Mouse (Mus musculus): Measurements from ENCODE around the gene Bri3bp.

Bri3bp gene

GRCm38 (mm10) chr5:125456100-125456499 is 14.7 kb downstream of the Bri3bp start:
- no peak for DNase-seq

DNA sequence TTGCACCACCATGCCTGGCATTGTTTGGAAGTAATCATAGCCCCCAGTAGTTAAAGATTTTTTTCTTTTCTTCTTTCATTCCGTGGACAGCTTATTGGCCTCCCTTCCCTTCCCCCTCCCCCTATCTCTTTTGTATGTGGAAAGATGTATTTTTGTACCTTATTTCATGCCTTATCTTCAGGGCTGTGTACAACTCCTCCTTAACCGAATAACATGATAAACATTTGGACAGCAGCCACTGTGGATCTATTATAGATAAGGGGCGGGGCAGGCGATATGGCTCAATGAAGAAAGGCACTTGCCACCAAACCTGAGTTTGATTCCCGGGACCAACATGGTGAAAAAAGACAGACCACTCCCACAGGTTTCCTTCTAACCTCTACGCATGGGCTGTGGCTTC is 16.2 kb downstream of the Bri3bp start:
- DNase-seq = no peak

DNA sequence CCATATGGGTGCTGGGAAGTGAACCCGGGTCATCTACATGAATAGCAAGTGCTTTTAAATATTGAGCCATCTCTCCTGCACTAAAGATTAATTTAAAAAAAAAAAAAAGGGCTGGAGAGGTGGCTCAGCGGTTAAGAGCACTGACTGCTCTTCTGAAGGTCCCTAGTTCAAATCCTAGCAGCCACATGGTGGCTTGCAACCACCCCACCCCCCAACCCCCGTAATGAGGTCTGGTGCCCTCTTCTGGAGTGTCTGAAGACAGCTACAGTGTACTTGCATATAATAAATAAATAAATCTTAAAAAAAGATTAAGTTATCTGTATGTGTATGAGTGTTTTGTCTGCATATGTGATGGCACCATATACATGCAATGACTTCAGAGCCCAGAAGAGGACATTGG is 19.2 kb downstream of the Bri3bp start:
- DNase-seq = no peak

GRCm38 (mm10) chr5:125461868-125462445 is 20.6 kb downstream of the Bri3bp start:
- peak; percentile 78 to 80 for DNase-seq

GRCm38 (mm10) chr5:125465192-125465591 is 23.8 kb downstream of the Bri3bp start:
- DNase-seq = no peak

GRCm38 (mm10) chr5:125465701-125466106 is 24.3 kb downstream of the Bri3bp start:
- peak; percentile 97 to 99 for DNase-seq

- DNase-seq = peak; percentile 32 to 50
Measured at GRCm38 (mm10) chr5:125466483-125466882, 25.1 kb downstream of the Bri3bp start.

GRCm38 (mm10) chr5:125467261-125467660 is 25.9 kb downstream of the Bri3bp start:
- peak; percentile 88 to 96 for DNase-seq

DNA sequence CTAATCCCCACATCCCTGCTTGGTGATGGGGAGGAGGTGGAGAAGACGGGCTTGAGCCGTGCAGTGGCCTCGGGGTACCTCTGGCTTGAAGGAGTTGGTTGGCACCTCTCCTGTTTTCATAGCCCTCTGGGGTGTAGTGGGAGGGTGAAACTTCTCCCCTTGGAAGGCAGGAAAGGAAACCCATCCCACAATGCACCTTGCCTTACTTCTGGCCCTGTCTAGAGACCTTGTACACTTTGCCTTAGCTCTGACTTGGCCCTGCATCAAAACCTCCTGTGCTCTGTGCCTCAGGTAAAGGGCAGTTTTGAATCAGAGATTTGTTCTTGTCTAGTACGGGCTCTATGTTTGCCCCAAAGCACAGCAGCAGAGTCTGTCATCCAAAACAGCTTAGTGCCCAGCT is 29.3 kb downstream of the Bri3bp start:
- DNase-seq = peak; percentile 47 to 73

DNA sequence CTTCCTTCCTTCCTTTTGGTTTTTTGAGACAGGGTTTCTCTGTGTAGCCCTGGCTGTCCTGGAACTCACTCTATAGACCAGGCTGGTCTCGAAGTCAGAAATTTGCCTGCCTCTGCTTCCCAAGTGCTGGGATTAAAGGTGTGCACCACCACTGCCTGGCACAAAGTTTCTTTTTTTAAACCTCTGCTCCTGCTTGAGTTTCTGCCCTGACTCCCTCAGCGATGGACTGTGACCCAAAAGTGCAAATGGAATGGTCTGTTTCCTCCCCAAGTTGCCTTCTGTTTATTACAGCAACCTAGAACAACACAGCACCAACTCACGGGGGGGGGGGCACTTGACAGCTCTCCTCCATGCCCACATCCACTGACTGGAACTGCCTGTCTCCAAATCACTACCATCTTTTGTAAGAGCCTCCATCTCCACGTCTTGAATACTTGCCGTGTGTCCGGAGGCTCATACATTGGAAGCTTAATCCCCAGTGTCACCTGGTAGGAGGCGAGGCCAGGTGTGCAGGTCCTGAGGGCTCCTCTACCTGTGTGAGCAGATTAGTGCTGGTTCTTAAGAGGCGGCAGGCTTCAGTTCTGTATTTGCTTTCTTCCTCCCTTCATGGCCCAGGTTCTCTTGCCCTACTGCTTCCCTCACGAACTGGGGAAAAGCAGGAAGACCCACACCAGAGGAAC is 31.6 kb downstream of the Bri3bp start:
- peak in 1 of 2 experiments; percentile 49 for DNase-seq

- DNase-seq = no peak
Measured at GRCm38 (mm10) chr5:125475030-125475429, 33.7 kb downstream of the Bri3bp start.

DNA sequence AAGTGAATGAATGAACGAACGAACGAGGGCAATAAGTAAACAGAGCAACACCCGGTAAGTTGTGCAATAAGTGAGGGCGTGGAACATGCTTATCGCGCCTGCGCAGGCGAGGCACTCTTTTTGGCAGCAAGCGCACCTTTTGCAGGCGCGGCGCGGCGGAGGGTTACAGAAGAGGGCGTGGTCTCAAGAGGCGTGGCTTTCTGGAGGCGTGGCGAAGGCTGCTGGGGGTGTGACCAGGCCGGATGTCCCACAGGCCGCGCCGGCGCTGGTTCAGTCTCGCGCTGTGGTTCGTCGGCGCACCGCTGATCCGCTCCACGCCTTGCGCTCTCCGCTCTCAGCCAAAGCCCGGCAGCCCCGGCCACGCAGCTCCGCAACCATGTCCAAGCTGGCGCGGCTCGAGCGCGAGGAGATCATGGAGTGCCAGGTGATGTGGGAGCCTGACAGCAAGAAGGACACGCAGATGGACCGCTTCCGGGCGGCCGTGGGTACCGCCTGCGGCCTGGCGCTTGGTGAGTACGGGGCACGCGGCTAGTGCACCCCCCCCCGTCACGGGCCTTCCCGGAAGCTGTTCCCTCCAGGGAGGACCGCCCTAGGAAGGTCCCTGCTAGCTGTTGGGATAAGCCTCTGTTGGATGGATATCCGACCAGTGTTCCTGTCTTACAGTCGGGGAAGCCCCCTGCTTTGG is 34.4 kb downstream of the Bri3bp start, which contains the start of gene Aacs:
TSS of gene Aacs (plus strand) at position 214 of the 685 bp plus-strand sequence.
- DNase-seq = peak; percentile 98

DNA sequence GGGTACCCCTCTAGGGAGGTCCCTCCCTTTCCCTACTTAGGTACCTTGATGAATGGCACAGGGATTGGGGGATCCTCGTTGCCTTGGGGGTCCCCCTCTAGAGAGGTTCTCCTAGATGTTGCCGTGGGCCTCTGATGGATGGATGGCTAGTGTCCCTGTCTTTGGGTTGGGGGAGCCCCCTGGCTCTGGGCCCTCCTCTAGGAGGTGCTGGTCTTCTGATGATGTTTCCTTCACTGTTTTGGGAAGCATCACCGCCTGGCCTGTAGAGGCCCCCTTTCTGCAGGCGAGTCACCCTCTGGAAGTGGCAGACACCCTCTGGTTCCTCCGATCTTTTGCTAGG is 34.9 kb downstream of the Bri3bp start:
- DNase-seq = no peak

GRCm38 (mm10) chr5:125476799-125477198 is 35.4 kb downstream of the Bri3bp start:
- no peak for DNase-seq

GRCm38 (mm10) chr5:125477533-125477932 is 36.2 kb downstream of the Bri3bp start:
- DNase-seq = no peak

DNA sequence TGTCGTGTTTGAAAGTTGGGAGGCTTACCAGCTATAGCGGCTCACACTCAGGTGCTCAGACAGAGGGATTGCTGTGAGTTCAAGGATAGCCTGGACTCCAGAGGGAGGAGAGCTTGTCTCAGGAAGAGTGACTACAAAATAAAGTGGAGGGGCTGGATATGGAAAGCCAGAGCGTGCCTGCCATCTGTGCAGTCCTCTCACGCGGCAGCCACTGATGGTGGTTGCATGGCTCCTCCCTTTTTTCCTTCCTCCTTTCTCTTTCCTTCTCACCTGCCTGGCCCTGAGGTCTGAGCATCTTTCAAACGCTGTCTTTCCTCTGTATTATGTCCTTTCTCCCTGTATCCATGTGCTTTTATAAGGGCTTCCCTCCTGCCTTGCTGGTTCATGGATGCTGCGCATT is 36.7 kb downstream of the Bri3bp start:
- no peak for DNase-seq

- DNase-seq = no peak
Measured at GRCm38 (mm10) chr5:125479376-125479775, 38.0 kb downstream of the Bri3bp start.

GRCm38 (mm10) chr5:125480434-125481231 is 39.3 kb downstream of the Bri3bp start:
- no peak for DNase-seq

GRCm38 (mm10) chr5:125482474-125482873 is 41.1 kb downstream of the Bri3bp start:
- DNase-seq = no peak

DNA sequence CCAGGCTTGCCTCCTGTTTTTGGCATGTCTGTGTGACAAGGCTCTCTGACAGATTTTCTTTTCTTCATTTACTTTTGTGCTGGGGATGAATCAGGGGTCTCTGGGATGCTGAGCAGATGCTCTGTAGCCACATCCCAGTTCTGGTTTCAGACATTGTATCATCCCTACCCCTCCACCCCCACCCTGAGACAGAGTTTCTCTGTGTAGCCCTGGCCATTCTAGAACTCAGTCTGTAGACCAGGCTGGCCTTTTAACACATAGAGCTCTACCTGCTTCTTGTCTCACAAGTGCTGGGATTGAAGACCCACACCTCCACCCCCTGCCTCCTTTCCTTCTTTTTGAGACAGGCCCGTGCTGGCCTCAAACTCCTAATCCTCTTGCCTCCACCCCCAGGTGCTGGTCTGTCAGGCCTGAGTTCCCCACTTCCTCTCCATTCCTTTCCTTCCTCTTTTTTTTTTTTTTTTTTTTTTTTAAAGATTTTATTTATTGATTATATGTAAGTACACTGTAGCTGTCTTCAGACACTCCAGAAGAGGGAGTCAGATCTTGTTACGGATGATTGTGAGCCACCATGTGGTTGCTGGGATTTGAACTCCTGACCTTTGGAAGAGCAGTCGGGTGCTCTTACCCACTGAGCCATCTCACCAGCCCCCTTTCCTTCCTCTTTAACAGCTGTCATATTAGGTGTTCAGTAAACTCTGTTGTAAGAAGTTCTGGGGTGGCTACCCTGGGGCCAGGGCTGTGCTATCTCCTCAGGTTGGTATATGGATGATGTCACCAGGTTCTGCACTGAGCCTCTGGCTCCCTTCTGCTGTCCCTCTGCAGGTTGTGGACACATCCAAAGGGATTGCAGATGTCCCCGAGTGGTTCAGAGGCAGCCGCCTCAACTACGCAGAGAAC is 42.6 kb downstream of the Bri3bp start:
- no peak for DNase-seq

DNA sequence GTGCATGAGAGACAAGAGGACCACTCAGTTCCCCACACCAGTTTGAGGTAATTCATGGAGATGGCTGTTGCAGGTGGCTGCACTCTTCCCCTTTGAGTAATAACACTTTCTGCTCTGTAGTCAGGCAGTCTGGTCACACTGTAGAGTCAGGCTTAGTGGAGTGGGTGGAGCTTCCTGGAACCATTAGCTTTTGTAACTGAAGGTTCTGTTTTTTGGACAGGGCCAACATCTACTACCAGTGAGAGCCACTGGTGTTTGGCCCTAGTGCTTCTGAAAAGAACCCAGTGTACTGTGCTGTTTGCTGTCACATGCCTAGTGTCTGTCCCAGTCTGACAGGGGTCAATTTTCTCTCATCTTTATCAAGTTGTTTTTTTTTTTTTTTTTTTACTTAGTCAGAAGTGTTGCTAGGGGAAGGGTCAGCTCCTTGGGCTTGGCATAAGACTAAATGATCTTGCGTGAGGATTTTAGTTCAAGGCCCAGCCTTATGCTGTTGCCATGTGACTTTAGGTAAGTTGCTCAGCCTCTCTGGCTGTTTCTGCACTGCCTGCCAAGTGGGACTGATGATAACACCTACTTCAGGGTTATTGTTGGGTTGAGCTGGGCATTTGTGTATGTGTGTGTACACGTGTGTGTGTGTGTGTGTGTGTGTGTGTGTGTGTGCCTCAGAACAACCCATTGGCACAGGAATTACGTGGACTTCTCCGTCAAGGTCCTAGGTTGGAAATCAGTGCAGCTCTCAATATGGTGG is 43.8 kb downstream of the Bri3bp start:
- DNase-seq = no peak

Measured in kidney, postnatal 25 days (tissue).